Mouse (Mus musculus) erythroblast, embryonic 14.5 days (primary cell): ENCODE data around the gene Rgs9.

Experiments
- GATA1 ChIP-seq: IDR thresholded peaks from 2 replicates; pipeline ENCODE4 v1.6.1; 2012; ENCODE audit warnings: low read length, inconsistent platforms, mixed read lengths
- TAL1 ChIP-seq: IDR thresholded peaks from 3 replicates; pipeline ENCODE4 v1.6.1; 2012; ENCODE audit warnings: low read length, inconsistent platforms, mixed read lengths

- TF ChIP-seq GATA1, result no peak
- TF ChIP-seq TAL1, result no peak
Measured at GRCm38 (mm10) chr11:109250566-109250965, 47.4 kb downstream of the Rgs9 start.
